Mouse (Mus musculus) lung, embryonic 15.5 days (tissue): Measurements from ENCODE around the gene Vrk3. TPM values are rescaled to one million over a fixed set of nuclear protein-coding genes. Genes with fewer than 3 reads are reported as not detected.

Experiments
- ATAC-seq: fragments of 200-750 bp; cut with Nextera tagmentation; 2 replicates; pipeline ENCODE4 v1.8.0; 2017; ENCODE audit warnings: moderate number of reproducible peaks, borderline replicate concordance; ENCODE audit not compliant: low FRiP score, low TSS enrichment; ENCODE audit errors: extremely low read depth
- H3K27ac ChIP-seq: fragments of 300-500 bp; sonication (generic); 2 replicates; pipeline ENCODE4 v1.5.1; 2015; ENCODE audit warnings: moderate library complexity, mild to moderate bottlenecking, inconsistent platforms
- H3K27me3 ChIP-seq: fragments of 300-500 bp; sonication (generic); 2 replicates; pipeline ENCODE4 v1.6.1; 2015; ENCODE audit warnings: inconsistent platforms
- H3K36me3 ChIP-seq: fragments of 300-500 bp; sonication (generic); 2 replicates; pipeline ENCODE4 v1.6.1; 2015; ENCODE audit warnings: inconsistent platforms
- H3K4me1 ChIP-seq: fragments of 300-500 bp; sonication (generic); 2 replicates; pipeline ENCODE4 v1.6.1; 2015; ENCODE audit warnings: inconsistent platforms
- H3K4me2 ChIP-seq: fragments of 300-500 bp; sonication (generic); 2 replicates; pipeline ENCODE4 v1.6.1; 2015; ENCODE audit warnings: inconsistent platforms, mild to moderate bottlenecking, moderate library complexity
- H3K4me3 ChIP-seq: fragments of 300-500 bp; sonication (generic); 2 replicates; pipeline ENCODE4 v1.5.1; 2015; ENCODE audit warnings: mild to moderate bottlenecking, inconsistent platforms
- H3K9ac ChIP-seq: fragments of 300-500 bp; sonication (generic); 2 replicates; pipeline ENCODE4 v1.6.1; 2015; ENCODE audit warnings: inconsistent platforms
- H3K9me3 ChIP-seq: fragments of 300-500 bp; sonication (generic); 2 replicates; pipeline ENCODE4 v1.6.1; 2016; ENCODE audit warnings: inconsistent platforms
- WGBS: fragments of 180-500 bp; shearing (Covaris S2); methylation state at CpG from one replicate; pipeline ENCODE4 v1.1.7; 2015; 5-methylcytosine and 5-hydroxymethylcytosine counted together
- polyA plus RNA-seq: library from polyadenylated mRNA; unstranded; fragments of >200 nt; fragmentation: Nextera tagmentation; extraction: Ambion mirVana; gene quantifications from 2 replicates; pipeline ENCODE4 v1.2.1, GENCODE M21; 2015

Vrk3 gene
- polyA plus RNA-seq, 1 experiment from 2014 or later = 46.1 TPM

- no peak overlapping the region for H3K9ac ChIP-seq
- peaks cover 72% of the 10 kb centered on the region for H3K4me1 ChIP-seq
- H3K9me3 ChIP-seq = no peaks in the 10 kb centered on the region
- H3K36me3 ChIP-seq = no peaks in the 10 kb centered on the region
- H3K4me2 ChIP-seq = no peak overlapping the region
- no peak overlapping the region for H3K27ac ChIP-seq
- no peaks in the 10 kb centered on the region for H3K27me3 ChIP-seq
- ATAC-seq = no peak
- 79% methylated on average over 3 of the region's 3 CpGs for WGBS
- no peak overlapping the region for H3K4me3 ChIP-seq
Observed at GRCm38 (mm10) chr7:44820525-44820924, 72.3 kb downstream of the Vrk3 start.

DNA sequence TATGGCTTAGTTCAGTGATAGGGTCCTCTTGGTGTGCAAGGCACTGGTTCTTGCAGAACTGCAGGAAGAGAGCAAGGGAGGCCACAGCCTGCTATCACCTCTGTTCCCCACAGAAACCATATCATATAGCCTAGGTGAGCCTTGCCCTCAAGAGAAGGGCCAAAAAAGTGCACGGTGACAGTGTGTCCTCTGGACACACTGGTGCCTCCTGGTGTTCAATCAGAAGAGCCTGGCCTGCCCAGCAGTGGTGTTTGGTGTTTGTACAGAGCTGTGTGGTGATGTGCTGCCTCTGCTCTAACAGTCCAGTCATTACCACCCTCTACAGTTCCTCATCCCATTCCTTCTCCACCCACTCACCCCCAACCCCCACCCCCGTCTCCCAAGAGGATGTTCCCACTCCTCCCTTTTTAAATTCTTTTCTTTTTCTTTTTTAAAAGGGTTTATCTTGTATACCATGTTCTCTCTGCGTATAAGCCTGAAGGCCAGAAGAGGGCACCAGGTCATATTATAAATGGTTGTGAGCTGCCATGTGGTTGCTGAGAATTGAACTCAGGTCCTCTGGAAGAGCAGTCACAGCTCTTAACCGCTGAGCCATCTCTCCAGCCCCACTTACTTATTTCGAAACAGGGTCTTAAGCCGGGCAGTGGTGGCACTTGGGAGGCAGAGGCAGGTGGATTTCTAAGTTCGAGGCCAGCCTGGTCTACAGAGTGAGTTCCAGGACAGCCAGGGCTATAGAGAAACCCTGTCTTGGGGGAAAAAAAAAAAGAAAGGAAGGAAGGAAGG lies 73.6 kb downstream of the Vrk3 start:
- no peaks in the 10 kb centered on the region for H3K27me3 ChIP-seq
- H3K9me3 ChIP-seq = no peaks in the 10 kb centered on the region
- no peak overlapping the region for H3K9ac ChIP-seq
- WGBS = 73% methylated on average over 7 of the region's 7 CpGs
- ATAC-seq = no peak
- H3K4me3 ChIP-seq = no peak overlapping the region
- H3K4me2 ChIP-seq = no peak overlapping the region
- peaks cover 72% of the 10 kb centered on the region for H3K4me1 ChIP-seq
- H3K36me3 ChIP-seq = peaks cover 5% of the 10 kb centered on the region; the same call in 1 of the 2 replicates
- H3K27ac ChIP-seq = no peak overlapping the region

GRCm38 (mm10) chr7:44823409-44823808 lies 75.2 kb downstream of the Vrk3 start:
- H3K9me3 ChIP-seq = no peaks in the 10 kb centered on the region
- H3K27ac ChIP-seq = no peak overlapping the region
- no peak overlapping the region for H3K9ac ChIP-seq
- H3K27me3 ChIP-seq = no peaks in the 10 kb centered on the region
- H3K4me1 ChIP-seq = peaks cover 61% of the 10 kb centered on the region
- H3K36me3 ChIP-seq = peaks cover 12% of the 10 kb centered on the region; the same call in 1 of the 2 replicates
- no peak for ATAC-seq
- WGBS = 42% methylated on average over 7 of the region's 7 CpGs
- H3K4me3 ChIP-seq = no peak overlapping the region
- no peak overlapping the region for H3K4me2 ChIP-seq

GRCm38 (mm10) chr7:44824872-44825271 lies 76.7 kb downstream of the Vrk3 start:
- no peaks in the 10 kb centered on the region for H3K27me3 ChIP-seq
- ATAC-seq = 0 out of 2 replicates have a peak, but pooled peaks have one; percentile 27

DNA sequence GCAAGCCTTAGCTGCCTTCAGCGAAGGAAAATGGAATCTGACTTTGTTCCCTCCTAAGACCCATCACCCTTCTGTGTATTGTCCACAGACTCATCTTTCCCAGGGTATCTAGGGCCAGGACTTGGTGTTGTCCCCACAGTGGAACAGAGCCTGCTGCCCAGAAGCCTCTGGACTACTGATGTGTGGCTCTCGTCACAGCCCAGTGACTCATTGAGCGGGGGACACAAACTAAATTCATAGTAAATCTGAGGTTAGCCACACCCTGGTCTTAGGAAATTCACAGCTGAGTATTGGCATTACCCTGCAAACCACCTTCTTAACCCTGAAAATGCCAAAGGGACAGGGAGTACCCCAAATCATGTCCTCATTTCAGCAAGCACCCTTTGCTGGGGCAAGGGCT lies 78.6 kb downstream of the Vrk3 start:
- Histone ChIP-seq H3K4me2 (no peak overlapping the region), H3K27ac (no peak overlapping the region), H3K4me1 (peaks cover 28% of the 10 kb centered on the region), H3K27me3 (no peaks in the 10 kb centered on the region), H3K4me3 (no peak overlapping the region), H3K9ac (no peak overlapping the region), H3K36me3 (peaks cover 46% of the 10 kb centered on the region), H3K9me3 (no peaks in the 10 kb centered on the region)
- 83% methylated on average over 3 of the region's 3 CpGs for WGBS
- no peak for ATAC-seq

More at GRCm38 (mm10) chr7:44824872-44825271, 76.7 kb downstream of the Vrk3 start:
- Histone ChIP-seq H3K9me3 (no peaks in the 10 kb centered on the region), H3K4me2 (no peak overlapping the region), H3K4me3 (no peak overlapping the region), H3K36me3 (peaks cover 27% of the 10 kb centered on the region), H3K4me1 (peaks cover 46% of the 10 kb centered on the region), H3K27ac (no peak overlapping the region), H3K9ac (no peak overlapping the region)
- 16% methylated on average over 3 of the region's 3 CpGs for WGBS

Other genes with a start within 250 kb of the Vrk3 start
- 0.45 and 0.65 TPM in 2 replicates for gene Mybpc2, start 223.8 kb upstream of the Vrk3 start, polyA plus RNA-seq
- 0.77 and 2.0 TPM in 2 replicates for gene Spib, start 216.3 kb upstream of the Vrk3 start, polyA plus RNA-seq
- 108 and 112 TPM in 2 replicates for gene Pold1, start 199.6 kb upstream of the Vrk3 start, polyA plus RNA-seq
- 68.4 and 75.3 TPM in 2 replicates for gene Nr1h2, start 194.5 kb upstream of the Vrk3 start, polyA plus RNA-seq
- 30.9 and 42.2 TPM in 2 replicates for gene Napsa, start 176.0 kb upstream of the Vrk3 start, polyA plus RNA-seq
- 1.5 and 2.1 TPM in 2 replicates for gene Kcnc3, start 157.7 kb upstream of the Vrk3 start, polyA plus RNA-seq
- 44.1 and 47.8 TPM in 2 replicates for gene Myh14, start 77.6 kb upstream of the Vrk3 start, polyA plus RNA-seq
- not detected in 2 replicates for gene Izumo2, start 39.7 kb upstream of the Vrk3 start, polyA plus RNA-seq
- gene Zfp473, start 2.6 kb downstream of the Vrk3 start, polyA plus RNA-seq = 2.1 and 2.2 TPM in 2 replicates
- 95.6 and 97.7 TPM in 2 replicates for gene Nup62, start 67.7 kb downstream of the Vrk3 start, polyA plus RNA-seq
- gene Il4i1, start 68.0 kb downstream of the Vrk3 start, polyA plus RNA-seq = 0.63 and 1.7 TPM in 2 replicates
- 4.9 and 5.0 TPM in 2 replicates for gene Atf5, start 68.2 kb downstream of the Vrk3 start, polyA plus RNA-seq
- gene Akt1s1, start 100.6 kb downstream of the Vrk3 start, polyA plus RNA-seq = 109 and 111 TPM in 2 replicates
- 71.3 and 74.4 TPM in 2 replicates for gene Tbc1d17, start 100.7 kb downstream of the Vrk3 start, polyA plus RNA-seq
- gene Pnkp, start 108.7 kb downstream of the Vrk3 start, polyA plus RNA-seq = 37.6 and 37.9 TPM in 2 replicates
- gene Ptov1, start 121.4 kb downstream of the Vrk3 start, polyA plus RNA-seq = 371 and 398 TPM in 2 replicates
- 93.5 and 97.7 TPM in 2 replicates for gene Med25, start 144.3 kb downstream of the Vrk3 start, polyA plus RNA-seq
- 21.0 and 24.0 TPM in 2 replicates for gene Fuz, start 147.7 kb downstream of the Vrk3 start, polyA plus RNA-seq
- gene Ap2a1, start 181.1 kb downstream of the Vrk3 start, polyA plus RNA-seq = 63.1 and 64.8 TPM in 2 replicates
- 0.09 and 0.15 TPM in 2 replicates for gene Tsks, start 194.8 kb downstream of the Vrk3 start, polyA plus RNA-seq
- gene Cpt1c, start 226.4 kb downstream of the Vrk3 start, polyA plus RNA-seq = 14.5 and 15.0 TPM in 2 replicates
- gene Prmt1, start 238.2 kb downstream of the Vrk3 start, polyA plus RNA-seq = 545 and 586 TPM in 2 replicates
- 88.1 and 92.6 TPM in 2 replicates for gene Irf3, start 249.2 kb downstream of the Vrk3 start, polyA plus RNA-seq